In the genomic region with DNA sequence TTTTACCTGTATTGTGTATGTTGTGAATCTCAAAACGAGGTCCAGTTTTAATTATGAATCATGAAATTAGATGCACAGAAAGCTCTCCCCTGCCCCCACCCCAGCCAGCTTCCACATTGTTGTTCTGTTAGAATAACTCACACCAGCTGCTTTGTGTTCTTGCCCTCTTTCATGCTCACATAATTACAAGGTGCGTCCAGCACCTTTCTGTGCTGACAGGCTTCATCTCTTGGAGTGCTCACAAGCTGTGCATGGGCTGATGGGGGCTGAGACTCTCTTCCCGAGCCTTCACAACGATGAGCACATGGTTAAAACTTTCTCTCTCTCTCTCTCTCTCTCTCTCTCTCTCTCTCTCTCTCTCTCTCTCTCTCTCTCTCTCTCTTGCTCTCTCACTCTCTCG, we compare ENCODE assay signal across 20 mouse cellular contexts.
DNase-seq lines count a peak whose midpoint lies in the region; ATAC-seq and TF ChIP-seq lines count a peak whose summit lies in the region.
"Had no signal": no experiment of that assay in that cellular context is flagged by ENCODE, and none has a peak within 500 bp of the region (broad histone marks: within the 10 kb centered on the region; RNA-seq: fewer than 3 reads in every experiment).

No protein-coding gene starts in this region.

- peaks cover 100% of the 10 kb centered on the region for H3K36me3 ChIP-seq in midbrain, embryonic 10.5 days
- peaks cover 53% of the 10 kb centered on the region for H3K36me3 ChIP-seq in midbrain, postnatal 0 days (ENCODE audit: insufficient read depth, low read length)
- H3K36me3 ChIP-seq in forebrain, embryonic 15.5 days: 0 out of 2 replicates have a peak, but pooled peaks cover 9% of the 10 kb centered on the region
- peaks cover 81% of the 10 kb centered on the region for H3K36me3 ChIP-seq in midbrain, embryonic 13.5 days
- peaks cover 33% of the 10 kb centered on the region for H3K36me3 ChIP-seq in hindbrain, embryonic 14.5 days (replicated peaks; ENCODE audit: control insufficient read depth, insufficient read depth)
- H3K36me3 ChIP-seq: intestine, embryonic 15.5 days had no signal

- H3K4me1 ChIP-seq in midbrain, embryonic 10.5 days: peaks cover 37% of the 10 kb centered on the region
- H3K4me1 ChIP-seq in midbrain, postnatal 0 days (ENCODE audit: insufficient read depth, low read length): no peaks in the 10 kb centered on the region
- peaks cover 16% of the 10 kb centered on the region for H3K4me1 ChIP-seq in forebrain, embryonic 15.5 days
- peaks cover 46% of the 10 kb centered on the region for H3K4me1 ChIP-seq in midbrain, embryonic 13.5 days (replicated peaks)
- no peaks in the 10 kb centered on the region for H3K4me1 ChIP-seq in hindbrain, embryonic 14.5 days (replicated peaks; ENCODE audit: control insufficient read depth, insufficient read depth, low read length)
- H3K4me1 ChIP-seq: intestine, embryonic 15.5 days had no signal

- 86% methylated on average over 5 of the region's 5 CpGs for WGBS in midbrain, embryonic 10.5 days
- 61% methylated on average over 5 of the region's 5 CpGs for whole genome bisulfite sequencing in midbrain, postnatal 0 days
- 36% methylated on average over 5 of the region's 5 CpGs for WGBS in forebrain, embryonic 15.5 days
- WGBS in midbrain, embryonic 13.5 days: 63% methylated on average over 5 of the region's 5 CpGs
- WGBS in hindbrain, embryonic 14.5 days: 66% methylated on average over 5 of the region's 5 CpGs

- no peak for DNase-seq in midbrain, embryonic 10.5 days (ENCODE audit: low spot score)
- DNase-seq in midbrain, postnatal 0 days (ENCODE audit: low spot score): no peak
- DNase-seq in testis, postnatal 10 days (ENCODE audit: low spot score): no peak
- no peak for DNase-seq in cerebellum, postnatal 4 days (ENCODE audit: low spot score in 2 of 2)
- no peak for DNase-seq in hindbrain, embryonic 14.5 days (ENCODE audit: low spot score)
- DNase-seq: adrenal gland, postnatal 14 days; cerebellum, adult 18-20 months; cerebellum, adult 9-11 months; cerebellum, postnatal 36 days; gastrocnemius, adult 2 months; gastrocnemius, postnatal 36 days; heart, adult 11 months; heart, postnatal 10 days had no signal

- H3K27ac ChIP-seq in midbrain, embryonic 10.5 days (replicated peaks): 0 out of 2 replicates have a peak overlapping the region, but pooled peaks have one; percentile 28
- H3K27ac ChIP-seq in midbrain, postnatal 0 days (ENCODE audit: low read depth, low read length): no peak overlapping the region
- 0 out of 2 replicates have a peak overlapping the region, but pooled peaks have one; percentile 23 for H3K27ac ChIP-seq in forebrain, embryonic 15.5 days (replicated peaks)
- peak overlapping the region; percentile 64 for H3K27ac ChIP-seq in midbrain, embryonic 13.5 days
- H3K27ac ChIP-seq in hindbrain, embryonic 14.5 days: no peak overlapping the region
- H3K27ac ChIP-seq: embryonic facial prominence, embryonic 10.5 days; gastrocnemius, adult 2 months; intestine, embryonic 15.5 days had no signal

- H3K4me3 ChIP-seq in midbrain, embryonic 10.5 days: no peak overlapping the region
- H3K4me3 ChIP-seq in midbrain, postnatal 0 days (ENCODE audit: low read depth, low read length): no peak overlapping the region
- H3K4me3 ChIP-seq in forebrain, embryonic 15.5 days: no peak overlapping the region
- no peak overlapping the region for H3K4me3 ChIP-seq in midbrain, embryonic 13.5 days (replicated peaks)
- H3K4me3 ChIP-seq in hindbrain, embryonic 14.5 days (replicated peaks; ENCODE audit: low read length): no peak overlapping the region
- H3K4me3 ChIP-seq: embryonic facial prominence, embryonic 10.5 days; gastrocnemius, adult 2 months; hindbrain, embryonic 13.5 days; intestine, embryonic 15.5 days had no signal

- H3K27me3 ChIP-seq in midbrain, embryonic 10.5 days (ENCODE audit: low read depth, poor library complexity, severe bottlenecking): no peaks in the 10 kb centered on the region
- no peaks in the 10 kb centered on the region for H3K27me3 ChIP-seq in midbrain, postnatal 0 days (ENCODE audit: insufficient read depth, low read length)
- H3K27me3 ChIP-seq in forebrain, embryonic 15.5 days: no peaks in the 10 kb centered on the region
- no peaks in the 10 kb centered on the region for H3K27me3 ChIP-seq in midbrain, embryonic 13.5 days
- no peaks in the 10 kb centered on the region for H3K27me3 ChIP-seq in hindbrain, embryonic 14.5 days (ENCODE audit: control insufficient read depth, insufficient read depth, low read length)
- H3K27me3 ChIP-seq: hindbrain, embryonic 13.5 days; intestine, embryonic 15.5 days had no signal

- no peak for ATAC-seq in midbrain, postnatal 0 days (ENCODE audit: low FRiP score)
- no peak for ATAC-seq in forebrain, embryonic 15.5 days (replicated peaks)
- no peak for ATAC-seq in midbrain, embryonic 13.5 days
- ATAC-seq in hindbrain, embryonic 14.5 days (ENCODE audit: low FRiP score): no peak
- ATAC-seq: activated CD4-positive, CD25-positive, alpha-beta regulatory T cell, adult 4 months; intestine, embryonic 15.5 days; Patski had no signal

- no peaks in the 10 kb centered on the region for H3K9me3 ChIP-seq in midbrain, embryonic 10.5 days (replicated peaks)
- no peaks in the 10 kb centered on the region for H3K9me3 ChIP-seq in midbrain, postnatal 0 days (ENCODE audit: low read length)
- no peaks in the 10 kb centered on the region for H3K9me3 ChIP-seq in forebrain, embryonic 15.5 days
- no peaks in the 10 kb centered on the region for H3K9me3 ChIP-seq in midbrain, embryonic 13.5 days
- no peaks in the 10 kb centered on the region for H3K9me3 ChIP-seq in hindbrain, embryonic 14.5 days (ENCODE audit: control insufficient read depth, low read length)
- H3K9me3 ChIP-seq: embryonic facial prominence, embryonic 10.5 days; hindbrain, embryonic 13.5 days; intestine, embryonic 15.5 days had no signal

- no peak overlapping the region for H3K4me2 ChIP-seq in midbrain, postnatal 0 days (ENCODE audit: low read depth, low read length, poor library complexity, severe bottlenecking)
- H3K4me2 ChIP-seq in forebrain, embryonic 15.5 days (replicated peaks): no peak overlapping the region
- no peak overlapping the region for H3K4me2 ChIP-seq in midbrain, embryonic 13.5 days (replicated peaks)
- H3K4me2 ChIP-seq in hindbrain, embryonic 14.5 days (replicated peaks): no peak overlapping the region
- H3K4me2 ChIP-seq: hindbrain, embryonic 13.5 days; intestine, embryonic 15.5 days had no signal

- no peak overlapping the region for H3K9ac ChIP-seq in midbrain, postnatal 0 days (replicated peaks; ENCODE audit: low read length, poor library complexity, severe bottlenecking)
- no peak overlapping the region for H3K9ac ChIP-seq in forebrain, embryonic 15.5 days (replicated peaks)
- no peak overlapping the region for H3K9ac ChIP-seq in midbrain, embryonic 13.5 days (replicated peaks)
- H3K9ac ChIP-seq in hindbrain, embryonic 14.5 days: no peak overlapping the region
- H3K9ac ChIP-seq: hindbrain, embryonic 13.5 days; intestine, embryonic 15.5 days had no signal

- TF ChIP-seq CTCF in midbrain, postnatal 0 days (IDR thresholded peaks at IDR 0.05): no peak

Comparison
In these comparisons a context has a peak if more than half of its experiments do, and no peak if none do; other contexts are left out.
1. H3K27ac ChIP-seq: peak in midbrain, embryonic 10.5 days (single experiment), forebrain, embryonic 15.5 days (single experiment) and midbrain, embryonic 13.5 days (single experiment); none in midbrain, postnatal 0 days (single experiment) and hindbrain, embryonic 14.5 days (single experiment).